Mouse (Mus musculus) testis, adult 2 months (tissue): Measurements from ENCODE around the gene Col4a3.

ENCODE experiments used
- CTCF ChIP-seq: fragments of 200-500 bp; IDR thresholded peaks from 2 replicates; pipeline ENCODE4 v1.5.1; 2012; ENCODE audit warnings: low read depth, mild to moderate bottlenecking, inconsistent platforms, low read length, moderate library complexity; ENCODE audit not compliant: control insufficient read depth, insufficient read depth, insufficient replicate concordance
- POLR2A ChIP-seq: fragments of 200-500 bp; IDR thresholded peaks from 2 replicates; pipeline ENCODE4 v1.6.1; 2012; ENCODE audit warnings: low read depth, mild to moderate bottlenecking, inconsistent platforms, low read length, moderate library complexity; ENCODE audit not compliant: control insufficient read depth

DNA sequence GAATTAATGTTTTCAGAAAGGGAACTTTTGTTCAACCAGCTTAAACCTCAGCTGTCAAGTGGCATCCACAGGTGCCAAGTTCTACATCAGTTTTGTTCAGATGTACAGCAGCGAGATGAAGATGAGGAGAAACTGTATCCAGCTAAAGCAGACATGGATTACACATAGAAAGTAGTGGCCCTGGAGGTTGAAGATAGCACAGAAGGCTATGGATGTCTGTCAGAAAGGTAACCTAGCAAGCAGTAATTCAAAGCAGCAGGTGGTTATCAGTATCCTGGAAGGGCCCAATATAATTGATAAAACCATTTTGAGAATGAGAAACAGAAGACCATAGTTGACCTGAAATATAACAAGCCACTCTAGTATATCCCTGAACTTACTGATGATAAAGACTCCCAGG is 146.6 kb downstream of the Col4a3 start:
- TF ChIP-seq POLR2A (no peak), CTCF (no peak)
